9 mouse cellular contexts compared by ENCODE assay signal in genomic region chr11:46068756-46069407, GRCm38 (mm10). TPM values are rescaled to one million over a fixed set of nuclear protein-coding genes. Genes with fewer than 3 reads are reported as not detected.
DNase-seq lines count a peak whose midpoint lies in the region; ATAC-seq and TF ChIP-seq lines count a peak whose summit lies in the region.
"Had no signal": no experiment of that assay in that cellular context is flagged by ENCODE, and none has a peak within 500 bp of the region (broad histone marks: within the 10 kb centered on the region; RNA-seq: fewer than 3 reads in every experiment).

No protein-coding gene starts in this region.

- peak overlapping the region; percentile 67 for H3K9ac ChIP-seq in ES-E14 (ENCODE audit: insufficient read depth, low read depth, low read length, poor library complexity, severe bottlenecking)
- peak overlapping the region; percentile 74 for H3K9ac ChIP-seq in heart, embryonic 13.5 days
- H3K9ac ChIP-seq in kidney, postnatal 0 days (ENCODE audit: low read depth, low read length) = 0 out of 2 replicates have a peak overlapping the region, but pooled peaks have one; percentile 28
- no peak overlapping the region for H3K9ac ChIP-seq in stomach, embryonic 15.5 days

- peak overlapping the region in 1 of 2 experiments; percentile 36; a peak in 2 of 4 replicates for H3K4me3 ChIP-seq in ES-E14 (ENCODE audit: insufficient read depth in 1 of 2, low read depth in 1 of 2, low read length in 2 of 2, poor library complexity in 1 of 2, severe bottlenecking in 1 of 2)
- H3K4me3 ChIP-seq in heart, embryonic 13.5 days = no peak overlapping the region
- no peak overlapping the region for H3K4me3 ChIP-seq in kidney, postnatal 0 days (replicated peaks; ENCODE audit: low read depth, low read length)
- no peak overlapping the region for H3K4me3 ChIP-seq in stomach, embryonic 15.5 days (replicated peaks)
- H3K4me3 ChIP-seq: myocyte had no signal

- H3K36me3 ChIP-seq in ES-E14 (ENCODE audit: control insufficient read depth, insufficient read depth, low read length, poor library complexity, severe bottlenecking) = peaks cover 10% of the 10 kb centered on the region; the same call in 1 of the 2 replicates
- H3K36me3 ChIP-seq in heart, embryonic 13.5 days = peaks cover 69% of the 10 kb centered on the region
- no peaks in the 10 kb centered on the region for H3K36me3 ChIP-seq in kidney, postnatal 0 days (ENCODE audit: insufficient read depth, low read length)
- H3K36me3 ChIP-seq in stomach, embryonic 15.5 days = no peaks in the 10 kb centered on the region

- H3K9me3 ChIP-seq in ES-E14 (ENCODE audit: control insufficient read depth, insufficient read depth, low read depth, low read length) = no peaks in the 10 kb centered on the region
- H3K9me3 ChIP-seq in heart, embryonic 13.5 days = no peaks in the 10 kb centered on the region
- no peaks in the 10 kb centered on the region for H3K9me3 ChIP-seq in kidney, postnatal 0 days (replicated peaks; ENCODE audit: low read length)
- no peaks in the 10 kb centered on the region for H3K9me3 ChIP-seq in stomach, embryonic 15.5 days

- 15% methylated on average over 12 of the region's 12 CpGs for WGBS in heart, embryonic 13.5 days
- 18% methylated on average over 12 of the region's 12 CpGs for WGBS in kidney, postnatal 0 days
- WGBS in stomach, embryonic 15.5 days = 33% methylated on average over 12 of the region's 12 CpGs

- peak; percentile 27 for ATAC-seq in CD4-positive, CD25-positive, alpha-beta regulatory T cell, adult 4 months
- ATAC-seq in heart, embryonic 13.5 days (ENCODE audit: extremely low read depth, insufficient number of reproducible peaks, low FRiP score, low TSS enrichment) = no peak
- no peak for ATAC-seq in kidney, postnatal 0 days (replicated peaks; ENCODE audit: low FRiP score, low read depth)
- no peak for ATAC-seq in stomach, embryonic 15.5 days (ENCODE audit: insufficient read depth, low FRiP score, low read depth)

- H3K27ac ChIP-seq in ES-E14 (ENCODE audit: insufficient read depth, low read depth, low read length, poor library complexity, severe bottlenecking) = peak overlapping the region; percentile 99
- peak overlapping the region; percentile 99 for H3K27ac ChIP-seq in heart, embryonic 13.5 days (replicated peaks)
- H3K27ac ChIP-seq in kidney, postnatal 0 days = peak overlapping the region; percentile 87
- peak overlapping the region; percentile 90 for H3K27ac ChIP-seq in stomach, embryonic 15.5 days

- no peak for TF ChIP-seq CTCF in kidney, postnatal 0 days (IDR thresholded peaks at IDR 0.05; ENCODE audit: low read depth)

- no peaks in the 10 kb centered on the region for H3K27me3 ChIP-seq in heart, embryonic 13.5 days (replicated peaks)
- H3K27me3 ChIP-seq in kidney, postnatal 0 days (ENCODE audit: insufficient read depth, low read length) = no peaks in the 10 kb centered on the region
- no peaks in the 10 kb centered on the region for H3K27me3 ChIP-seq in stomach, embryonic 15.5 days (replicated peaks)

- peaks cover 23 to 51% of the 10 kb centered on the region in 2 experiments for H3K4me1 ChIP-seq in ES-E14 (ENCODE audit: control insufficient read depth in 2 of 2, insufficient read depth in 2 of 2, low read length in 2 of 2, poor library complexity in 1 of 2)
- peaks cover 90% of the 10 kb centered on the region for H3K4me1 ChIP-seq in heart, embryonic 13.5 days
- peaks cover 21% of the 10 kb centered on the region for H3K4me1 ChIP-seq in kidney, postnatal 0 days (replicated peaks; ENCODE audit: insufficient read depth, low read length)
- H3K4me1 ChIP-seq in stomach, embryonic 15.5 days = peaks cover 35% of the 10 kb centered on the region

- H3K4me2 ChIP-seq in heart, embryonic 13.5 days = peak overlapping the region; percentile 38; the same call in 1 of the 2 replicates
- H3K4me2 ChIP-seq in kidney, postnatal 0 days (ENCODE audit: low read length) = no peak overlapping the region
- H3K4me2 ChIP-seq in stomach, embryonic 15.5 days = peak overlapping the region; percentile 2; the same call in 1 of the 2 replicates

- in situ Hi-C loops in ES-E14 (cut with MboI; ENCODE audit: low sequenced_read_pairs in 2 of 2, unreplicated experiment in 2 of 2) = no loop called here

- no peak for DNase-seq in ES-E14 (ENCODE audit: low read depth, low spot score)
- DNase-seq in kidney, postnatal 0 days (ENCODE audit: low spot score) = peak; percentile 34
- DNase-seq in urinary bladder, adult 18-20 months (ENCODE audit: low spot score in 2 of 2) = no peak
- DNase-seq in right cerebral cortex, postnatal 10 days (ENCODE audit: low spot score in 2 of 2) = no peak
- DNase-seq in thymus, postnatal 4 days = no peak

TF ChIP-seq in ES-E14, 5 proteins besides CTCF, POLR2A, EP300 and RAD21:
- TF ChIP-seq HCFC1 (IDR thresholded peaks at IDR 0.05; ENCODE audit: borderline replicate concordance, insufficient read depth, low read length) (no peak), CHD2 (IDR thresholded peaks at IDR 0.05; ENCODE audit: low read depth, low read length) (no peak), ZNF384 (IDR thresholded peaks at IDR 0.05; ENCODE audit: low read depth, low read length) (no peak), MAFK (IDR thresholded peaks at IDR 0.05; ENCODE audit: insufficient read depth, low read depth, low read length) (no peak), ZC3H11A (IDR thresholded peaks at IDR 0.05; ENCODE audit: borderline replicate concordance, low read depth, low read length) (no peak)
TF ChIP-seq in ES-E14: peak in this region for 0.

RNA-seq across cellular contexts. Expression of gene Adam19, which starts 13.1 kb away (rescaled TPM):
- 10 to 100 TPM; 60.6 to 85.0 TPM for polyA plus RNA-seq in CD4-positive, CD25-positive, alpha-beta regulatory T cell, adult 4 months (2017; shearing (Covaris generic))
- 43.8 and 71.1 TPM in 2 replicates for total RNA-seq in ES-E14 (2012; rRNA removed)
- polyA plus RNA-seq in heart, embryonic 13.5 days (2015; fragmentation: Nextera tagmentation; extraction: Ambion mirVana) = 24.2 and 24.7 TPM in 2 replicates
- 6.5 and 8.1 TPM in 2 replicates for polyA plus RNA-seq in kidney, postnatal 0 days (2015; fragmentation: Nextera tagmentation; extraction: Ambion mirVana)
- 17.1 and 20.4 TPM in 2 replicates for polyA plus RNA-seq in stomach, embryonic 15.5 days (2015; fragmentation: Nextera tagmentation; extraction: Ambion mirVana)

RNA-seq across cellular contexts. Expression of gene Gm12166, which starts 16.8 kb away (rescaled TPM):
- 10 to 100 TPM; 14.3 to 43.4 TPM for polyA plus RNA-seq in CD4-positive, CD25-positive, alpha-beta regulatory T cell, adult 4 months (2017; shearing (Covaris generic))
- total RNA-seq in ES-E14 (2012; rRNA removed) = 3.9 and 6.8 TPM in 2 replicates
- 4.8 and 5.3 TPM in 2 replicates for polyA plus RNA-seq in heart, embryonic 13.5 days (2015; fragmentation: Nextera tagmentation; extraction: Ambion mirVana)
- polyA plus RNA-seq in kidney, postnatal 0 days (2015; fragmentation: Nextera tagmentation; extraction: Ambion mirVana) = 6.0 and 6.2 TPM in 2 replicates
- 5.5 and 11.1 TPM in 2 replicates for polyA plus RNA-seq in stomach, embryonic 15.5 days (2015; fragmentation: Nextera tagmentation; extraction: Ambion mirVana)
